Mouse (Mus musculus): ENCODE measurements at regions not wholly inside any gene's neighbourhood (a gene's known extent, or its start where the extent isn't known, plus 50 kb on each side); places are given as distances from the start of the nearest gene placed in this dataset.
"Not testable (repeated sequence)": the region's sequence is repeated elsewhere in the genome, so short reads cannot be mapped to it uniquely, and the experiment has no call there.

- no peak for DNase-seq (ENCODE audit: low spot score)
Measured at GRCm38 (mm10) chrX:166809165-166809564, 223.6 kb upstream of the Egfl6 start.

- DNase-seq (ENCODE audit: low spot score) = no peak
Measured at GRCm38 (mm10) chrX:166808207-166808606, 222.7 kb upstream of the Egfl6 start.

GRCm38 (mm10) chrX:166805957-166806356 is 220.4 kb upstream of the Egfl6 start:
- DNase-seq (ENCODE audit: low spot score) = no peak

- no peak for DNase-seq (ENCODE audit: low spot score)
Measured at GRCm38 (mm10) chrX:166805480-166805879, 220.0 kb upstream of the Egfl6 start.

GRCm38 (mm10) chrX:166803246-166803645 is 217.7 kb upstream of the Egfl6 start:
- DNase-seq (ENCODE audit: low spot score) = no peak

- no peak for DNase-seq (ENCODE audit: low spot score)
Measured at GRCm38 (mm10) chrX:166801017-166801416, 215.5 kb upstream of the Egfl6 start.

- no peak for DNase-seq (ENCODE audit: low spot score)
Measured at GRCm38 (mm10) chrX:166795651-166796050, 210.1 kb upstream of the Egfl6 start.

GRCm38 (mm10) chrX:166789031-166789430 is 203.5 kb upstream of the Egfl6 start:
- DNase-seq (ENCODE audit: low spot score) = no peak

- DNase-seq (ENCODE audit: low spot score) = not testable (repeated sequence)
Measured at GRCm38 (mm10) chrX:166787137-166787536, 201.6 kb upstream of the Egfl6 start.

GRCm38 (mm10) chrX:166785615-166786014 is 200.1 kb upstream of the Egfl6 start:
- DNase-seq (ENCODE audit: low spot score) = no peak

GRCm38 (mm10) chrX:166783377-166783776 is 197.9 kb upstream of the Egfl6 start:
- no peak for DNase-seq (ENCODE audit: low spot score)

- DNase-seq (ENCODE audit: low spot score) = no peak
Measured at GRCm38 (mm10) chrX:166779334-166780092, 194.0 kb upstream of the Egfl6 start.

GRCm38 (mm10) chrX:166773408-166773854 is 187.9 kb upstream of the Egfl6 start:
- DNase-seq (ENCODE audit: low spot score) = no peak

GRCm38 (mm10) chrX:166766991-166767390 is 181.5 kb upstream of the Egfl6 start:
- no peak for DNase-seq (ENCODE audit: low spot score)

- DNase-seq (ENCODE audit: low spot score) = no peak
Measured at GRCm38 (mm10) chrX:166765647-166766046, 180.1 kb upstream of the Egfl6 start.

- no peak for DNase-seq (ENCODE audit: low spot score)
Measured at GRCm38 (mm10) chrX:166762098-166762497, 176.6 kb upstream of the Egfl6 start.

- DNase-seq (ENCODE audit: low spot score) = no peak
Measured at GRCm38 (mm10) chrX:166757152-166757551, 171.6 kb upstream of the Egfl6 start.

GRCm38 (mm10) chrX:166754967-166755654 is 169.6 kb upstream of the Egfl6 start:
- DNase-seq (ENCODE audit: low spot score) = no peak

GRCm38 (mm10) chrX:166749055-166749679 is 163.6 kb upstream of the Egfl6 start:
- no peak for DNase-seq (ENCODE audit: low spot score)

- DNase-seq (ENCODE audit: low spot score) = no peak
Measured at GRCm38 (mm10) chrX:166731354-166731753, 145.8 kb upstream of the Egfl6 start.

GRCm38 (mm10) chrX:166728622-166728928 is 143.1 kb upstream of the Egfl6 start:
- no peak for DNase-seq (ENCODE audit: low spot score)

GRCm38 (mm10) chrX:166727823-166728621 is 142.5 kb upstream of the Egfl6 start:
- DNase-seq (ENCODE audit: low spot score) = no peak

Measured in spleen, adult 12 weeks (tissue).